Mouse (Mus musculus): ENCODE results near the gene Tceal6. TPM values are rescaled to one million over a fixed set of nuclear protein-coding genes. Genes with fewer than 3 reads are reported as not detected.
"Not testable (repeated sequence)": the region's sequence is repeated elsewhere in the genome, so short reads cannot be mapped to it uniquely, and the experiment has no call there.

Tceal6 gene
- total RNA-seq (2015; ENCODE audit: low replicate concordance): not detected in 2 replicates
- not detected in 2 replicates for total RNA-seq (2017; ENCODE audit: low replicate concordance)

GRCm38 (mm10) chrX:135210436-135211221 lies at the start of gene Tceal6:
TSS of gene Tceal6 (minus strand) at chrX:135210687.
- ATAC-seq (replicated peaks; ENCODE audit: low FRiP score, poor library complexity, severe bottlenecking): no peak

GRCm38 (mm10) chrX:135209773-135210435 lies 583 bp downstream of the Tceal6 start:
- not testable (repeated sequence) for ATAC-seq (replicated peaks; ENCODE audit: low FRiP score, poor library complexity, severe bottlenecking)

GRCm38 (mm10) chrX:135189924-135190323 lies 20.6 kb downstream of the Tceal6 start:
- not testable (repeated sequence) for ATAC-seq (replicated peaks; ENCODE audit: low FRiP score, poor library complexity, severe bottlenecking)

- ATAC-seq (replicated peaks; ENCODE audit: low FRiP score, poor library complexity, severe bottlenecking): not testable (repeated sequence)
These were observed 21.8 kb downstream of the Tceal6 start for GRCm38 (mm10) chrX:135188661-135189060.

GRCm38 (mm10) chrX:135177532-135177931 lies 33.0 kb downstream of the Tceal6 start, which contains the start of gene Gm15023:
TSS of gene Gm15023 (minus strand) at chrX:135177632.
- not testable (repeated sequence) for ATAC-seq (replicated peaks; ENCODE audit: low FRiP score, poor library complexity, severe bottlenecking)

Other genes with a start within 250 kb of the Tceal6 start
- gene Nxf2, start 245.9 kb downstream of the Tceal6 start, total RNA-seq (2015; ENCODE audit: low replicate concordance): not detected in 2 replicates
- gene Nxf2, start 245.9 kb downstream of the Tceal6 start, total RNA-seq (2017; ENCODE audit: low replicate concordance): not detected in 2 replicates
- 3.2 and 5.4 TPM in 2 replicates for gene Zmat1, start 201.5 kb downstream of the Tceal6 start, total RNA-seq (2015; ENCODE audit: low replicate concordance)
- 0.64 and 0.98 TPM in 2 replicates for gene Zmat1, start 201.5 kb downstream of the Tceal6 start, total RNA-seq (2017; ENCODE audit: low replicate concordance)
- gene Gm15023, start 33.1 kb downstream of the Tceal6 start, total RNA-seq (2015; ENCODE audit: low replicate concordance): not detected in 2 replicates
- gene Gm15023, start 33.1 kb downstream of the Tceal6 start, total RNA-seq (2017; ENCODE audit: low replicate concordance): not detected in 2 replicates
- not detected in 2 replicates for gene Pramel3, start 91.6 kb upstream of the Tceal6 start, total RNA-seq (2015; ENCODE audit: low replicate concordance)
- not detected in 2 replicates for gene Pramel3, start 91.6 kb upstream of the Tceal6 start, total RNA-seq (2017; ENCODE audit: low replicate concordance)
- not detected in 2 replicates for gene Gm5128, start 162.6 kb upstream of the Tceal6 start, total RNA-seq (2015; ENCODE audit: low replicate concordance)
- gene Gm5128, start 162.6 kb upstream of the Tceal6 start, total RNA-seq (2017; ENCODE audit: low replicate concordance): not detected in 2 replicates
- gene Gm7903, start 223.1 kb upstream of the Tceal6 start, total RNA-seq (2015; ENCODE audit: low replicate concordance): not detected in 2 replicates
- gene Gm7903, start 223.1 kb upstream of the Tceal6 start, total RNA-seq (2017; ENCODE audit: low replicate concordance): not detected in 2 replicates

Data from erythroid progenitor cell, adult 5-6 weeks (primary cell).